Mouse (Mus musculus) telencephalon, adult 2 months (tissue): ENCODE measurements around the gene Olfr155.

Experiments
- DNase-seq: peaks from one replicate; pipeline ENCODE4 v3.0.0-alpha.2; 2011; ENCODE audit warnings: low read depth, low spot score

Gene Olfr155

GRCm38 (mm10) chr4:43851265-43851664 lies at the start of gene Olfr155:
Gene Olfr155, plus strand, starts transcription at chr4:43851565.
- DNase-seq: no peak

GRCm38 (mm10) chr4:43822896-43823550 lies 28.3 kb upstream of the Olfr155 start:
- DNase-seq: no peak

- DNase-seq: no peak
Observed at GRCm38 (mm10) chr4:43823845-43824337, 27.5 kb upstream of the Olfr155 start, which contains the start of gene Olfr156. Gene Olfr156, minus strand, starts transcription at chr4:43823895.

- DNase-seq: no peak
Observed at GRCm38 (mm10) chr4:43828806-43829205, 22.6 kb upstream of the Olfr155 start.

- DNase-seq: no peak
Observed at GRCm38 (mm10) chr4:43832031-43832430, 19.3 kb upstream of the Olfr155 start.

- DNase-seq: no peak
Observed at GRCm38 (mm10) chr4:43833752-43834151, 17.6 kb upstream of the Olfr155 start.

- no peak for DNase-seq
Observed at GRCm38 (mm10) chr4:43834749-43835148, 16.6 kb upstream of the Olfr155 start.

GRCm38 (mm10) chr4:43838326-43838725 lies 13.0 kb upstream of the Olfr155 start:
- DNase-seq: no peak

GRCm38 (mm10) chr4:43840101-43840500 lies 11.3 kb upstream of the Olfr155 start, which contains the start of gene Olfr157:
Gene Olfr157, minus strand, starts transcription at chr4:43840201.
- no peak for DNase-seq

- no peak for DNase-seq
Observed at GRCm38 (mm10) chr4:43854101-43854500, 2.7 kb downstream of the Olfr155 start.

- no peak for DNase-seq
Observed at GRCm38 (mm10) chr4:43859886-43860285, 8.5 kb downstream of the Olfr155 start.

- no peak for DNase-seq
Observed at GRCm38 (mm10) chr4:43860744-43861519, 9.6 kb downstream of the Olfr155 start.

- no peak for DNase-seq
Observed at GRCm38 (mm10) chr4:43863298-43863697, 11.9 kb downstream of the Olfr155 start.

GRCm38 (mm10) chr4:43869821-43870220 lies 18.5 kb downstream of the Olfr155 start:
- no peak for DNase-seq

GRCm38 (mm10) chr4:43874501-43874900 lies 23.1 kb downstream of the Olfr155 start:
- DNase-seq: no peak

GRCm38 (mm10) chr4:43875160-43875918 lies 24.0 kb downstream of the Olfr155 start, which contains the start of gene Reck:
Gene Reck, plus strand, starts transcription at chr4:43875530.
- no peak for DNase-seq

- no peak for DNase-seq
Observed at GRCm38 (mm10) chr4:43875919-43876411, 24.6 kb downstream of the Olfr155 start.

- DNase-seq: no peak
Observed at GRCm38 (mm10) chr4:43877230-43877629, 25.9 kb downstream of the Olfr155 start.

GRCm38 (mm10) chr4:43878121-43878776 lies 26.9 kb downstream of the Olfr155 start:
- DNase-seq: no peak

- DNase-seq: no peak
Observed at GRCm38 (mm10) chr4:43879566-43879965, 28.2 kb downstream of the Olfr155 start.

- no peak for DNase-seq
Observed at GRCm38 (mm10) chr4:43884196-43884595, 32.8 kb downstream of the Olfr155 start.
